Mouse (Mus musculus) neural tube, embryonic 12.5 days (tissue): ENCODE data around the gene Ccdc50. TPM values are rescaled to one million over a fixed set of nuclear protein-coding genes. Genes with fewer than 3 reads are reported as not detected.

Experiments
- ATAC-seq: fragments of 200-750 bp; cut with Nextera tagmentation; 2 replicates; pipeline ENCODE4 v1.8.0; 2017; ENCODE audit warnings: low read depth, mild to moderate bottlenecking, moderate TSS enrichment, moderate library complexity; ENCODE audit not compliant: low FRiP score
- H3K27ac ChIP-seq: fragments of 300-500 bp; sonication (generic); 2 replicates; pipeline ENCODE4 v1.5.1; 2016
- H3K27me3 ChIP-seq: fragments of 300-500 bp; sonication (generic); replicated peaks from 2 replicates; pipeline ENCODE4 v1.6.1; 2016; ENCODE audit warnings: mild to moderate bottlenecking
- H3K36me3 ChIP-seq: fragments of 300-500 bp; sonication (generic); 2 replicates; pipeline ENCODE4 v1.6.1; 2016; ENCODE audit warnings: mild to moderate bottlenecking
- H3K4me1 ChIP-seq: fragments of 300-500 bp; sonication (generic); 2 replicates; pipeline ENCODE4 v1.6.1; 2016
- H3K4me2 ChIP-seq: fragments of 300-500 bp; sonication (generic); replicated peaks from 2 replicates; pipeline ENCODE4 v1.6.1; 2016; ENCODE audit warnings: mild to moderate bottlenecking
- H3K4me3 ChIP-seq: fragments of 300-500 bp; sonication (generic); 2 replicates; pipeline ENCODE4 v1.5.1; 2016
- H3K9ac ChIP-seq: fragments of 300-500 bp; sonication (generic); 2 replicates; pipeline ENCODE4 v1.6.1; 2016; ENCODE audit warnings: mild to moderate bottlenecking
- H3K9me3 ChIP-seq: fragments of 300-500 bp; sonication (generic); 2 replicates; pipeline ENCODE4 v1.6.1; 2016; ENCODE audit warnings: mild to moderate bottlenecking
- WGBS: fragments of 180-500 bp; shearing (Covaris S2); methylation state at CpG from one replicate; pipeline ENCODE4 v1.1.7; 2016; 5-methylcytosine and 5-hydroxymethylcytosine counted together
- polyA plus RNA-seq: library from polyadenylated mRNA; unstranded; fragments of >200 nt; fragmentation: Nextera tagmentation; extraction: Ambion mirVana; gene quantifications from 2 replicates; pipeline ENCODE4 v1.2.1, GENCODE M21; 2016

Ccdc50 gene
- polyA plus RNA-seq, 1 experiment from 2014 or later, result 63.4 TPM

DNA sequence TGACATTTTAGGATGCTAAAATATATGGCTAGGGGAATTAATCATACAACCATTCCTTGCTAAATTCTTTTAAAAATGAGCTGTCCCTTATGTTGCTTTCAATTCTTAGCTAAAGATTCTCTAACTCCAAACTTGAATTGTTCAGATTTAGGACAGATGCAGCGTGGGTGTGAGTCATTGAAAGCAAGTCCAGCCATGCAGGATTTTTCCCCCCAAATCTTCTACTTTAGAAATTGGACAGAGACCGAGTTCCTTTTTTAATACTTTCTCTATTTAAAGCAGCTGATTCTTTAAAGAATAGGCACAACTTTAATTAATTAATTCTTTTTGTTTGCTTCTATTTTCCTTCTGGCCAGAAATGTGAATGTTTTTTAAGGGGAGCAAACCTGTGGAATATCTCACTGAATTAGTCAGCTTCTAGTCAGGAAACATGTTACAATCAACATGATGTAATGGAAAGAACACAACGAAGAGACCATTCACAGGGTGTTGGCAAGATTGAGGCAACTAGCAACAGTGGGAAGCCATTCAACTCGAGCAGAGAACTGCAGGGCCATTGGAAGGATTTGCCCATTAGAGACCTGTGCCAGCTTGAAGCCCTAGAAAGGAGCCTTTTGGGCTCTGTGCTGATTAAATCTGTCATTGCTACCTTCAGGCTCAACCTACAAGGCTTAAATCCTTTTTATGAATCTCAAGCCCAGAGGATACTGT is 3.6 kb upstream of the Ccdc50 start:
- no peak overlapping the region for H3K4me2 ChIP-seq
- no peaks in the 10 kb centered on the region for H3K9me3 ChIP-seq
- 0 out of 2 replicates have a peak, but pooled peaks cover 4% of the 10 kb centered on the region for H3K4me1 ChIP-seq
- no peak overlapping the region for H3K9ac ChIP-seq
- H3K27me3 ChIP-seq, result no peaks in the 10 kb centered on the region
- H3K36me3 ChIP-seq, result no peaks in the 10 kb centered on the region
- no peak for ATAC-seq
- no peak overlapping the region for H3K4me3 ChIP-seq
- no peak overlapping the region for H3K27ac ChIP-seq
- WGBS, result 77% methylated on average over 4 of the region's 4 CpGs

DNA sequence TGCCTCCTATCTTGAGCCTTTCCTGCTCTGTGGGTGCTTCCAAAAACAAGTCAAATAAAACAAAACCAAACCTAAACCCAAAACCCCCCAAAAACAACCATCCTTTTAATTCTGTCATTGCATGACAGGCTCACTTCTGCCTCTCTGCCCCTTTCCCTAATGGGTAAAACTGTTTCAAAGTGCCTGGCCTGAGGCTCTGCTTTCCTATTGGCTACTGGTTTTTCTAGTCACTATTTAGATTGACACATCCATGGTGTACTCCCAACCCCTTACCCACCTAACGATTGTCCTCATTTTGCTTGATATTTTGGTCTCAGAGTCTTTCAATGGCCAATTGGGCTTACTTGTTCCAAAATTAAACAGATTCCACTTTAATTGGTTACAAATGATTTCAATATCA is 3.0 kb upstream of the Ccdc50 start:
- 76% methylated on average over 1 of the region's 1 CpGs for WGBS
- Histone ChIP-seq H3K27me3 (no peaks in the 10 kb centered on the region), H3K9me3 (no peaks in the 10 kb centered on the region), H3K9ac (no peak overlapping the region), H3K4me3 (no peak overlapping the region), H3K4me2 (no peak overlapping the region), H3K4me1 (peaks cover 10% of the 10 kb centered on the region; the same call in 1 of the 2 replicates), H3K36me3 (no peaks in the 10 kb centered on the region), H3K27ac (no peak overlapping the region)
- ATAC-seq, result no peak

DNA sequence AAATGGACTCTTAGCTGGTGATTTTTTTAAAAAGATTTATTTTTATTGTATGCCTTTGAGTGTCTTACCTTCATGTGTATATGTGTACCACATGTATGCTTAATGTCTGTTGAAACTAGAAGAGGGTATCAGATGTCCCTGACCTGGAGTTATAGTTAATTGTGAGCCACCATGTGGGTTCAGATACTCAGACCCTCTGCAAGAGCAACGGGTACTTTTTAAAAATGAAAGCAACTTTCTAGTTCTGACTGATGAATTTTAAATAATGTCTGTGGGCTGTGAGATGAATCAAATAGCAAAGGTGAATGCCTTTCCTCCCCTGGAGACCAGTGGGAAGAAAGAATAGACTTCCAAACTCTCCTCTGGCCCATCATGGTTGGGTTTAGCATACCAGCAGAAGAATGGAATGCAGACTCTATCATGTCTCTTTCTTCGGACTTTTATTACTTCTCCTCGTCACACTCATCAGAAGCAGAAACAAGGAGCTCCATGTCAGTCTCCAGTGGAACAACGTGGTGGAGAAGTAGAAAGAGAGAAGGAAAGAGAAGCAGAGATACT is 1.7 kb upstream of the Ccdc50 start:
- WGBS, result 77% methylated on average over 4 of the region's 4 CpGs
- Histone ChIP-seq H3K27me3 (no peaks in the 10 kb centered on the region), H3K36me3 (no peaks in the 10 kb centered on the region), H3K9ac (no peak overlapping the region), H3K27ac (no peak overlapping the region), H3K4me3 (no peak overlapping the region), H3K4me2 (no peak overlapping the region), H3K9me3 (no peaks in the 10 kb centered on the region), H3K4me1 (peaks cover 15% of the 10 kb centered on the region; the same call in 1 of the 2 replicates)
- no peak for ATAC-seq

- no peaks in the 10 kb centered on the region for H3K27me3 ChIP-seq
- H3K4me3 ChIP-seq, result no peak overlapping the region; the same call in 1 of the 2 replicates
- no peaks in the 10 kb centered on the region for H3K36me3 ChIP-seq
- peak overlapping the region; percentile 97 for H3K9ac ChIP-seq
- peaks cover 16% of the 10 kb centered on the region; the same call in 1 of the 2 replicates for H3K4me1 ChIP-seq
- no peaks in the 10 kb centered on the region for H3K9me3 ChIP-seq
- no peak for ATAC-seq
- no peak overlapping the region for H3K27ac ChIP-seq
- peak overlapping the region; percentile 68 for H3K4me2 ChIP-seq
- WGBS, result 56% methylated on average over 12 of the region's 12 CpGs
Measured at GRCm38 (mm10) chr16:27387634-27388611, 746 bp upstream of the Ccdc50 start.

DNA sequence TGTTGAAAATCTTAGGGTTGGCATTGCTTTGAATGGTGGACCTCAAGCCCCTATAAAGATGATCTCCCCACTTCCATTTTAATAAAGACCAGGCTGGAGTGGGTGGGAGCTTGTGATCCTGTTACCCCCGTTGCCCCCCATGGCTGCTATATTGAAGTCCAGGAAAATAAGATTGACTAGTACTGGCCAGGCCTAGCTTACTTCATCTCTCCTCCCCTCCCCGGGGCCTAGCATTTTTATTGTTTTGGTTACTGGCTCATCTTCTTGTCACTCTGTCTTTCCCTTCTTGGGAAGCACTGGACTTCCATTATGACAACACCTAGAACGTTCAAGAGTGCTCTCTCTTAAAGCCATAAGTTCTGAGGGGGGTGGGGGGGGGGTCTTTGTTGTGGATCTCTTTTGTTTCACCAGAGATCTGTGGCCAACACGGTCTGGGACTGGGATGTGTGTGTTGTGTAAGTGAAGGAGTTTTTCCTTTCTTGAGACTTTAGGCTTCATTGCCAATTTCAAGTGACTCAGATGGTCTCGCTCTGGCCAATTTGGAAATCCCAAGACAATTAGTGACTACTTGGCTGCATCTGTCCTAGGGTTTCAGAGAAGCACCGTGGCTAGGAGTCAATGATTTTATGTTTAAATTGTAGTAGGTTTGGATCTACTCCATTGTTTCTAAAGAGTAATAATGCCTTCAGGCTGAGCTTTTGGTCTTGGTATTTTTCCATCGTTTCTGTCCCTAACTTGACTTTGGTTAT is 1.0 kb downstream of the Ccdc50 start:
- Histone ChIP-seq H3K9me3 (no peaks in the 10 kb centered on the region), H3K4me2 (peak overlapping the region; percentile 68), H3K4me1 (peaks cover 16% of the 10 kb centered on the region; the same call in 1 of the 2 replicates), H3K36me3 (no peaks in the 10 kb centered on the region), H3K4me3 (peak overlapping the region; percentile 86), H3K9ac (peak overlapping the region; percentile 97), H3K27me3 (no peaks in the 10 kb centered on the region), H3K27ac (peak overlapping the region; percentile 86; the same call in 1 of the 2 replicates)
- 26% methylated on average over 7 of the region's 7 CpGs for WGBS
- ATAC-seq, result peak; percentile 57

- Histone ChIP-seq H3K27me3 (no peaks in the 10 kb centered on the region), H3K9me3 (no peaks in the 10 kb centered on the region), H3K27ac (no peak overlapping the region), H3K4me1 (peaks cover 16% of the 10 kb centered on the region; the same call in 1 of the 2 replicates), H3K9ac (peak overlapping the region; percentile 97), H3K4me3 (peak overlapping the region; percentile 86), H3K36me3 (no peaks in the 10 kb centered on the region), H3K4me2 (peak overlapping the region; percentile 68)
- 88% methylated on average over 4 of the region's 4 CpGs for WGBS
- no peak for ATAC-seq
Measured at GRCm38 (mm10) chr16:27390306-27390705, 1.6 kb downstream of the Ccdc50 start.

GRCm38 (mm10) chr16:27391845-27392244 is 3.2 kb downstream of the Ccdc50 start:
- no peak overlapping the region for H3K27ac ChIP-seq
- H3K27me3 ChIP-seq, result no peaks in the 10 kb centered on the region
- no peaks in the 10 kb centered on the region for H3K36me3 ChIP-seq
- H3K4me3 ChIP-seq, result no peak overlapping the region
- ATAC-seq, result no peak
- H3K4me2 ChIP-seq, result no peak overlapping the region
- no peak overlapping the region for H3K9ac ChIP-seq
- WGBS, result 88% methylated on average over 2 of the region's 2 CpGs
- peaks cover 16% of the 10 kb centered on the region; the same call in 1 of the 2 replicates for H3K4me1 ChIP-seq
- H3K9me3 ChIP-seq, result no peaks in the 10 kb centered on the region

- ATAC-seq, result no peak
- Histone ChIP-seq H3K4me2 (no peak overlapping the region), H3K4me1 (peaks cover 9% of the 10 kb centered on the region; the same call in 1 of the 2 replicates), H3K4me3 (no peak overlapping the region), H3K36me3 (no peaks in the 10 kb centered on the region), H3K27me3 (no peaks in the 10 kb centered on the region), H3K9ac (no peak overlapping the region), H3K27ac (no peak overlapping the region), H3K9me3 (no peaks in the 10 kb centered on the region)
- WGBS, result 90% methylated on average over 4 of the region's 4 CpGs
Measured at GRCm38 (mm10) chr16:27395251-27396037, 6.8 kb downstream of the Ccdc50 start.

- WGBS, result 92% methylated on average over 1 of the region's 1 CpGs
- H3K27ac ChIP-seq, result no peak overlapping the region
- ATAC-seq, result no peak
Measured at GRCm38 (mm10) chr16:27396951-27397350, 8.3 kb downstream of the Ccdc50 start.

GRCm38 (mm10) chr16:27399026-27399718 is 10.5 kb downstream of the Ccdc50 start:
- ATAC-seq, result no peak
- Histone ChIP-seq H3K4me2 (no peak overlapping the region), H3K9ac (no peak overlapping the region), H3K9me3 (no peaks in the 10 kb centered on the region), H3K27me3 (no peaks in the 10 kb centered on the region), H3K27ac (no peak overlapping the region), H3K36me3 (no peaks in the 10 kb centered on the region), H3K4me1 (no peaks in the 10 kb centered on the region), H3K4me3 (no peak overlapping the region)
- 99% methylated on average over 3 of the region's 3 CpGs for WGBS

More at GRCm38 (mm10) chr16:27396951-27397350, 8.3 kb downstream of the Ccdc50 start:
- no peaks in the 10 kb centered on the region for H3K27me3 ChIP-seq
- H3K4me2 ChIP-seq, result no peak overlapping the region
- no peak overlapping the region for H3K4me3 ChIP-seq
- H3K4me1 ChIP-seq, result peaks cover under 1% of the 10 kb centered on the region; the same call in 1 of the 2 replicates
- no peak overlapping the region for H3K9ac ChIP-seq
- H3K36me3 ChIP-seq, result no peaks in the 10 kb centered on the region
- H3K9me3 ChIP-seq, result no peaks in the 10 kb centered on the region
